Mouse (Mus musculus) gastrocnemius, adult 8-10 months (tissue): Measurements from ENCODE around the gene Cept1. TPM values are rescaled to one million over a fixed set of nuclear protein-coding genes. Genes with fewer than 3 reads are reported as not detected.

ENCODE experiments used
- total RNA-seq, 4 experiments: library from RNA; stranded (reverse); gene quantifications; 2 replicates each; pipeline ENCODE4 v1.2.4; 2022

The Cept1 gene
- total RNA-seq, 4 experiments from 2014 or later = 21.0 to 33.1 (median 30.7) TPM

Other genes with a start within 250 kb of the Cept1 start
- gene Chil6, start 141.6 kb downstream of the Cept1 start, total RNA-seq = not detected
- under 1 TPM in 1 of 4 experiments, not detected in 3; 0.59 TPM for gene Dennd2d, start 65.4 kb downstream of the Cept1 start, total RNA-seq
- 100 to 1,000 TPM; 105 to 127 (median 116) TPM for gene Dram2, start within 50 bp of the Cept1 start, total RNA-seq
- gene Lrif1, start 137.2 kb upstream of the Cept1 start, total RNA-seq = 10 to 100 TPM in 3 of 4 experiments, 1 to 10 TPM in 1; 9.8 to 12.4 (median 10.9) TPM
- gene Cd53, start 242.3 kb upstream of the Cept1 start, total RNA-seq = 1 to 10 TPM in 1 of 4 experiments, under 1 TPM in 3; 0.46 to 1.6 (median 0.60) TPM